Mouse (Mus musculus) forebrain, postnatal 0 days (tissue): ENCODE data around the gene Tspear. TPM values are rescaled to one million over a fixed set of nuclear protein-coding genes. Genes with fewer than 3 reads are reported as not detected.

ENCODE experiments used
- ATAC-seq: fragments of 200-750 bp; cut with Nextera tagmentation; 2 replicates; pipeline ENCODE4 v1.8.0; 2017; ENCODE audit warnings: mild to moderate bottlenecking, moderate library complexity
- DNase-seq: peaks from one replicate; pipeline ENCODE4 v3.0.0-alpha.2; 2015
- H3K27ac ChIP-seq: fragments of 300-500 bp; sonication (generic); 2 replicates; pipeline ENCODE4 v1.5.1; 2014; ENCODE audit warnings: low read depth, mild to moderate bottlenecking, antibody characterized with exemption, low read length, moderate library complexity, mixed read lengths
- H3K27me3 ChIP-seq: fragments of 300-500 bp; sonication (generic); 2 replicates; pipeline ENCODE4 v1.6.1; 2014; ENCODE audit warnings: mild to moderate bottlenecking, low read length, mixed read lengths; ENCODE audit not compliant: insufficient read depth
- H3K36me3 ChIP-seq: fragments of 300-500 bp; sonication (generic); 2 replicates; pipeline ENCODE4 v1.6.1; 2014; ENCODE audit warnings: mild to moderate bottlenecking, moderate library complexity; ENCODE audit not compliant: insufficient read depth
- H3K4me1 ChIP-seq: fragments of 300-500 bp; sonication (generic); 2 replicates; pipeline ENCODE4 v1.6.1; 2014; ENCODE audit warnings: antibody characterized with exemption; ENCODE audit not compliant: insufficient read depth
- H3K4me2 ChIP-seq: fragments of 300-500 bp; sonication (generic); 2 replicates; pipeline ENCODE4 v1.6.1; 2014; ENCODE audit warnings: low read depth, mild to moderate bottlenecking, moderate library complexity
- H3K4me3 ChIP-seq: fragments of 300-500 bp; sonication (generic); 2 replicates; pipeline ENCODE4 v1.5.1; 2014; ENCODE audit warnings: low read depth, low read length, mixed read lengths
- H3K9ac ChIP-seq: fragments of 300-500 bp; sonication (generic); 2 replicates; pipeline ENCODE4 v1.6.1; 2014; ENCODE audit warnings: mild to moderate bottlenecking
- H3K9me3 ChIP-seq: fragments of 300-500 bp; sonication (generic); 2 replicates; pipeline ENCODE4 v1.6.1; 2016; ENCODE audit warnings: low read length
- CTCF ChIP-seq: sonication (generic); IDR thresholded peaks from 2 replicates; pipeline ENCODE4 v1.5.1; 2016; ENCODE audit warnings: antibody characterized with exemption, control low read depth, low read depth
- WGBS: fragments of 180-500 bp; shearing (Covaris S2); extraction: QIAGEN DNeasy Blood & Tissue Kit; methylation state at CpG from one replicate; pipeline ENCODE4 v1.1.7; 2014; 5-methylcytosine and 5-hydroxymethylcytosine counted together
- polyA plus RNA-seq: library from polyadenylated mRNA; unstranded; fragments of >200 nt; fragmentation: Nextera tagmentation; extraction: Ambion mirVana; gene quantifications from 2 replicates; pipeline ENCODE4 v1.2.1, GENCODE M21; 2015
- total RNA-seq: library from RNA; depleted of rRNA; stranded (reverse); fragments of >200 nt; gene quantifications from 2 replicates; pipeline ENCODE4 v1.2.3, GENCODE M21; 2014

The Tspear gene
- total and polyA plus RNA-seq, 2 experiments from 2014 or later: 0.14 to 0.99 TPM

GRCm38 (mm10) chr10:77895562-77895961, 209.2 kb downstream of the Tspear start:
- no peaks in the 10 kb centered on the region for H3K4me1 ChIP-seq
- H3K27ac ChIP-seq: no peak overlapping the region
- H3K9me3 ChIP-seq: no peaks in the 10 kb centered on the region
- ATAC-seq (peak; percentile 42), DNase-seq (no peak)
- no peak overlapping the region for H3K4me2 ChIP-seq
- H3K4me3 ChIP-seq: no peak overlapping the region
- no peak overlapping the region for H3K9ac ChIP-seq
- no peaks in the 10 kb centered on the region for H3K36me3 ChIP-seq
- WGBS: 53% methylated on average over 5 of the region's 5 CpGs
- H3K27me3 ChIP-seq: no peaks in the 10 kb centered on the region
- no peak for TF ChIP-seq CTCF

- 74% methylated on average over 7 of the region's 7 CpGs for WGBS
- H3K36me3 ChIP-seq: no peaks in the 10 kb centered on the region
- no peak overlapping the region for H3K27ac ChIP-seq
- no peaks in the 10 kb centered on the region for H3K27me3 ChIP-seq
- H3K9me3 ChIP-seq: no peaks in the 10 kb centered on the region
- H3K4me3 ChIP-seq: no peak overlapping the region
- H3K9ac ChIP-seq: no peak overlapping the region
- DNase-seq (no peak), ATAC-seq (no peak)
- TF ChIP-seq CTCF: no peak
- no peak overlapping the region for H3K4me2 ChIP-seq
- no peaks in the 10 kb centered on the region for H3K4me1 ChIP-seq
Observed at GRCm38 (mm10) chr10:77900126-77900525, 213.8 kb downstream of the Tspear start.

DNA sequence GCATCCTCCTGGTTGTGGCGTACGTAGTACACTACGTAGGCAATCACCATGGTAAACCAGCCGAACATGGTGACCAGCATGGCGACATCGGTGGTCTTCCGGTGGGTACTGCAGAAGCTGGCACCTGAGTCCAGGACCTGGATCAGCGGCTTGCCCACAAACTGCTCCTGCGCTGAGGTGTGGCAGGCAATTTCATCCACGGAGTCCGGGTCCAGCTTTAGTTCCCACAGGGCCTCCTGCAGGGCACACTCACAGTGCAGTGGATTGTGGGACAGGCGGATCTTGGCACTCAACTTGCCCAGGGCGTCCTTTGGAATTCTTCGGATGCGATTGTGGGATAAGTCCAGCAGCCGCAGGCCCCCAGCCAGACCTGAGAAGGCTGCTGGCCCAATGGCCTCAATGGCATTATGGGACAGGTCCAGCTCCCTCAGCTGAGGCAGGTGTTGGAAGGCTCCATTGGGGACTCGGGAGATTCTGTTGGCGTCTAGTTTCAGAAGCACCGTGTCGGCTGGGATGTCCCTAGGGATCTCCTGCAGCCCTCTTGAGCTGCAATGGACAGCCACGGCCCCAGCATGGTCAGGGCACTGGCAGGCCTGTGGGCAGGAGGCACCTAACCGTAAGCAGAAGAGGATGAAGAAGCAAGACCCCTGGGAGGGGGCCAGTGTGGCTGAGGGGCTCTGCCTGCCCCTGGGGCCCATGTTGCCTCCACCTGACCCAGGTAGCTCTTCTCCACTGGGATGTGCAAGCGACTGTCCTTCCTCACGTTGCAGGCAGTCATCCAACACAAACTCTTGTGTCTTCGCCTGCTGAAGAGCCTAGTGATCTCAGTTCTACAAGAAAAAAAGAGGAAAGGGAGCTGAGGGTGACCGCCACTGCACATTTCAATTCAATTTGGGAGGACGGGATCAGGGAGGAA, 214.8 kb downstream of the Tspear start:
- no peak for TF ChIP-seq CTCF
- no peak overlapping the region for H3K27ac ChIP-seq
- H3K4me3 ChIP-seq: peak overlapping the region; percentile 69
- H3K4me2 ChIP-seq: peak overlapping the region; percentile 79
- no peaks in the 10 kb centered on the region for H3K36me3 ChIP-seq
- peak overlapping the region; percentile 69; the same call in 1 of the 2 replicates for H3K9ac ChIP-seq
- 82% methylated on average over 27 of the region's 27 CpGs for WGBS
- H3K9me3 ChIP-seq: no peaks in the 10 kb centered on the region
- ATAC-seq: no peak
- H3K4me1 ChIP-seq: no peaks in the 10 kb centered on the region
- no peaks in the 10 kb centered on the region for H3K27me3 ChIP-seq
- no peak for DNase-seq

GRCm38 (mm10) chr10:77901871-77902210, 215.5 kb downstream of the Tspear start:
- DNase-seq: no peak
- Histone ChIP-seq H3K9ac (peak overlapping the region; percentile 69), H3K27me3 (no peaks in the 10 kb centered on the region), H3K36me3 (no peaks in the 10 kb centered on the region), H3K27ac (peak overlapping the region; percentile 67), H3K4me2 (peak overlapping the region; percentile 79), H3K9me3 (no peaks in the 10 kb centered on the region), H3K4me1 (no peaks in the 10 kb centered on the region), H3K4me3 (peak overlapping the region; percentile 69)
- TF ChIP-seq CTCF: no peak
- ATAC-seq: peak; percentile 5
- 3% methylated on average over 14 of the region's 14 CpGs for WGBS

GRCm38 (mm10) chr10:77902211-77902893, 216.0 kb downstream of the Tspear start, which contains the start of gene Lrrc3:
Lrrc3 (minus strand) TSS chr10:77902536.
- H3K4me2 ChIP-seq: peak within 1 kb of the TSS; percentile 79
- no peaks in the 10 kb centered on the region for H3K4me1 ChIP-seq
- peak; percentile 74 for DNase-seq
- peak; percentile 60 for TF ChIP-seq CTCF
- ATAC-seq: peak; percentile 59
- no peaks in the 10 kb centered on the region for H3K27me3 ChIP-seq
- peak within 1 kb of the TSS; percentile 69 for H3K9ac ChIP-seq
- 3% methylated on average over 43 of the region's 46 CpGs for WGBS
- no peaks in the 10 kb centered on the region for H3K9me3 ChIP-seq
- peak within 1 kb of the TSS; percentile 69 for H3K4me3 ChIP-seq
- no peaks in the 10 kb centered on the region for H3K36me3 ChIP-seq
- H3K27ac ChIP-seq: peak within 1 kb of the TSS; percentile 74

DNA sequence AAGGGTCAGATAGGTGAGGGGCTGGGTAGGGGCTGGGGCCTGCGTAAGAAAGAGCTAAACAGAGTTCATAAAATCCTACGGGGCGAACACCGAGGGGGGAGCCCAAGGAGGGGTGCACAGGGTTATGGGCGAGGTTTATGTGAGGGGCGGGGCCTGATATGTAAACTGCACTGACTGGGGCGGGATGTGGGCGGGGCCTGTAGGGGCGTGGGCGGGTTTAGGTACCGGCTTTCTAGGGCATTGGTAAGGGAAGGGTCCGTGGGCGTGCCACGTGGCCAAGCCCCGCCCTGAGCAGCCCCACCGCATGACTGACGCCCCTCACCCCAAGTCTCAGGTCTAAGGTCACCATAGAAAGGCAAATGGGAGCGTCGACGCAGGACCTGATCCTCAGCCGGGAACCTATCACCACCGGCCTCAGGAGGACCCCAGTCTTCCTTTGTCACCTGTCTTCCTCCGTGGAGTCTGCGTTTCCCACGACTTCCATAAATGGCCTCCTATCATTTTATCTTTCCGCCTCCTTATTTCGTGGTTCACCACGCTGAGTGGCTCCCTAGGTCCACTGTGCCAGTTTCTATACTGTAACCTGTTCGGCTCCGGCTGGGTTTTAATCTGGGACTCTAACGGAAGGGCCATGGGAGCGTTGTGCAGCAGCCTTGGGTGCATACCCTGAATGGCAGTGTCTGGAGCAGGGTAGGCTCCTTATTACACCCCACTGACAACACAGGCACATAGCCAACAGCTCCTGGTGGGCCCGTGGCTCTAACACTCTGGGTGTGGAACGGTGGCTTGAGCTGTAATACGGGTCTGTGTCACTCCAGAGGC, 216.7 kb downstream of the Tspear start:
- Histone ChIP-seq H3K4me3 (peak overlapping the region; percentile 69), H3K4me2 (peak overlapping the region; percentile 79), H3K36me3 (no peaks in the 10 kb centered on the region), H3K4me1 (no peaks in the 10 kb centered on the region), H3K27ac (peak overlapping the region; percentile 74), H3K9ac (peak overlapping the region; percentile 69), H3K9me3 (no peaks in the 10 kb centered on the region), H3K27me3 (no peaks in the 10 kb centered on the region)
- peak; percentile 93 for DNase-seq
- no peak for TF ChIP-seq CTCF
- ATAC-seq: peak; percentile 89
- 4% methylated on average over 35 of the region's 35 CpGs for WGBS
